Mouse (Mus musculus) c-Kit-negative CD71-positive TER-119-positive erythroid progenitor cells, embryonic 14.5 days (primary cell): ENCODE measurements at regions not wholly inside any gene's neighbourhood (a gene's known extent, or its start where the extent isn't known, plus 50 kb on each side); places are given as distances from the start of the nearest gene placed in this dataset.
"Not testable (repeated sequence)": the region's sequence is repeated elsewhere in the genome, so short reads cannot be mapped to it uniquely, and the experiment has no call there.

Experiments
- DNase-seq: peaks from one replicate; pipeline ENCODE4 v3.0.0-alpha.2; 2013; ENCODE audit warnings: low read depth, low spot score

DNA sequence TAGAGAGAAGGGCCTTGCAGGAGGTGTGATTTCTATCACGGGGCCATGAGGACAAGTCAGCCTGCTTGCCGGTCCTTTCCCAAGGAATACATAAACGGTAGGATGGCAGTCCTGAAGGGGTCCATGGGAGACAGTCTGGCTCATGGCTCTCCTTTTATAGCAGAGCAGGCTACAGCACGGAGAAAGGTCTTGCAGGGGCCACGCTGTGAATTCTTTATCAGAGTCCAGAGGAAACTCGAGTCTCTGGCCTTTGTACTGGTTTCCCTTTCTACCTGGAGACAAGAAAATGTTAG is 1984.0 kb downstream of the 4930444P10Rik start:
- DNase-seq = no peak

GRCm38 (mm10) chr1:14108450-14109189 is 1984.5 kb downstream of the 4930444P10Rik start:
- DNase-seq = no peak

DNA sequence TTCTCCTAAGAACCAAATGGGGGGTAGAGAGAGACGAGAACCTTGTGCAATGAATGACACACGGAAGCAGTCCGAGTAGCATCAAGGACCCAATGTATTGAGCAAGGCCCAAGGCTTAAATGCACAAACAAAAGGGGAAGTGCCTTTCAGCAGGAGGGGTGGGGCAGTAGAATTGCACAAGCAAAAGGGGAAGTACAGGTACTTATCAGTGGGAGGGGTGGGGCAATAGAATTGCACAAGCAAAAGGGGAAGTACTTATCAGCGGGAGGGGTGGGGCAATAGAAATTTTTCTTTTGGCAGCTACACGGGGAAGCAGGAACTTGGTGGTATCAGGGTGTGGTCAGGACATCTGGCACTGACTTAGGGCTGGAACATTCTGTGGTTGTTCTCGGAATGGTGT is 1987.6 kb downstream of the 4930444P10Rik start:
- not testable (repeated sequence) for DNase-seq

DNA sequence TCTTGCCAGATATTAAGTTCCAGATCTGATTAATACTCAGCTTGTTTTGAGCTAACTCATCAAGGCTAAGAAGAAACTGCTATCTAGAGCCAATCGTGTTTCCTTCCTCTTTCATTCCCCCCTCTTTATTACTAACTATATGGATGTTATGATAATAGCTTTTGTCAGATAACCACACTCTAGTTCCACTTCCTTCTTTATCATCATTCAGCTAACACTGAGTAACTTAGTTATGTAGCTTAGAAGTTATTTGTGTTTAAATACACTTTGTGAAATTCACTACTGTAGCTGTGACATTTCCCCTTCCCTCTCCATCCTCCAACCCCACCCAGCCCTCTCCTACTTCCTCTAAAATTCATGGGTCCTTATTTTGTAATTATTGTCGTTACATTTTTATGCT is 1988.6 kb downstream of the 4930444P10Rik start:
- no peak for DNase-seq

DNA sequence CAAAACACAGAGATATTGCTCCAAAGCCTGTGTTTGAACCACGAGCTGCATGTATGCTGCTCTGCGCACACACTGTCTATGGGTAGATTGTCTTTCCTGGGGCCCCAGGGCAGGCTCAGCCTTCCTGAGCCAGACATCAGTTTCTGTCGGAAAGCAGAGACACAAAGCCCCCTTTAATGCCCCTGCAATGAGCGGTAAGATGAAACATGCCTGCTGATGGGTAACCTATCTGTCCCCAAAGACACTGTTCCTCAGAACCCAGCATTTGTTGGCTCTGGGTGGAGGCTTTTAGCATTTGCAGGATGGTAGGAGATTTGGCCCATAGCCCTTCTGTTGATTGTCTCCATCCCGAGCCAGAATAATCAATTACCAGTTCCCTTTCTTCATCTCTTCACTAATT is 1994.1 kb downstream of the 4930444P10Rik start:
- no peak for DNase-seq

DNA sequence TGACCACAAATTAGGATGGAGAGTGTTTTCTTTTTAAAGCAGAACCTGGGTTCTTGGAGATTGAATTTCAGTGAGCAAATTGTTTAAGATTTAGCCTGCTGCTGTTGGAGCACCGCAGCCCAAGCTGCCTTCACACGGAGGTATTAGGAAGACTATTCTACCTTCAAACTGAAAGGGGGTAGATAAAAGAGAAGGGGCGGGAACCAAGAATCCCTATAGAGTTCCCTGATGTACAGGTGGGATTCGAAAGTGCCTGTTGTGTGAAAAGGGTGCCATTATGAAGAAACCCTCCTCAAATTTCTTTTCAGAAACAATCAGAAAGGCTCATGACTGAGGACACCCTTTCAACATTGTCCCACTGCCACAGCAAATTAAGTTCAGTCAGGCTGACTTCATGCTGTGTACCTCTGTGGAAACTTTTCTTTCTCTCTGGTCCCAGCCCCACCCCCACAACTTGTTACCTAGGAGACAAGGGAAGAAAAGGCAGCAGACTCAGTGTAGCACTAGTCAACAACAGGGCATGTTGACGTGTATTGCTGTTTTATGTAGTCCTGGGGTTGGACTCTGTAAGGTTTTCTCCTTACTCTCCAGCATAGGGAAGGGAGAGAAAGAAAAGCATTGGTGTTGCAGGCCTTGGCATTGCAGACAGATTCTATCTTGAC is 1995.4 kb downstream of the 4930444P10Rik start:
- DNase-seq = no peak

DNA sequence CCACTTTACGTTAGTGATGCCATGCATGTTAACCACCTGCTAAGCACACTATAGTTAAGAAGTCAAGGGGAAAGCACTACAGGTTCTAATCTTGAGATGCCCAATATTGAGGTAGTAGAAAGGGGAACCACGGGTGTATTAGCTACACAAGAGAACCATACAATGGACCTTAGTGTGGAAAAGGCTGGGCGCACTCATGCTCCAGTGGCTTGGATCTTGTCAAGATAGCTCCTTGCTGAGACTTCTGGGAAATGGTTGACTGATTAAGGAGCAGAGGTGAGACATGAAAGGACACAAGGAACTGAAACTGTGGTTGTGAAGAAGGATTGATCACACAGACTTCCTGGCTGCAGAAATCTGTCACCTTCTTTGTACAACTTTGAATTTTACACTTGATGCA is 2028.3 kb downstream of the 4930444P10Rik start:
- no peak for DNase-seq

GRCm38 (mm10) chr1:14036163-14036562 is 2057.0 kb downstream of the 4930444P10Rik start:
- DNase-seq = no peak

- no peak for DNase-seq
These were observed 2081.6 kb downstream of the 4930444P10Rik start for GRCm38 (mm10) chr1:14011484-14011883.

DNA sequence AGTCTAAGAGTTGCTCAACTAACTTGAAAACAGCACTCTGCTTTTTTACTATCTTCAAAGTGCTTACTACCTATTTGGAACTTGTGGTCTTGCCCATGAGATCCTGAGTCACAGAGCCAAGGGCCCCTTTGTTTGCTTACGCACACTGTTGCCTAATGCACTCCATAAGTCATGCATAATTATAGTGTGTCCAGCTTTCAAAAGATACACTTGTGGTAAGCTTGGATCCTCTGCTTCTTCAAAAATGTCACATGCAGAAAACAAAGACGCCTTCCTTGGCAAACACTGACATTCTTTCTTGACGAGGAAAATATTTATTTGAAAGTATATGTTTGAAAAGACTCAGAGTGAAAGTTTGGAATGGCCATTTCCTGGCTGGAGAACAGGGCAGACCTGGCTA is 2082.3 kb downstream of the 4930444P10Rik start:
- no peak for DNase-seq

DNA sequence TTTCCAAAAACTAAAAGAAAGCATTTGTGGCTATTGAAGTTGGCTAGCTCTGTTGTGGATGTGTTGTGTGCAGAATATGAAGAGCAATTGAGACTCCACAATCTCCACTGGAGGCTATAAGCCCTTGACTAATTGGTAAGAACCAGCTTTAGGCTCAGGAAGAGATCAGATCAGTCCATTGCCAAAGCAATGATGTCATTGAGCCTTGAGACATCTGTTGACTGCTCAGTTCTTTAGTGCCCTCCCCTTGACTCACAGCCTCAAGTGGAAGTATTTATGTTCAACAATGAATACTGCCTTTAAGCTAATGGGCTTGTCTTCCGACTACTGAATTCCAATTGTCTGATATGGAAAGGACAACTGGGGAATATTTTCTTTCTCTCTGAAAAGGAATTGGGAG is 2090.6 kb downstream of the 4930444P10Rik start:
- no peak for DNase-seq

- DNase-seq = no peak
These were observed 2091.7 kb downstream of the 4930444P10Rik start for GRCm38 (mm10) chr1:14001431-14001830.

DNA sequence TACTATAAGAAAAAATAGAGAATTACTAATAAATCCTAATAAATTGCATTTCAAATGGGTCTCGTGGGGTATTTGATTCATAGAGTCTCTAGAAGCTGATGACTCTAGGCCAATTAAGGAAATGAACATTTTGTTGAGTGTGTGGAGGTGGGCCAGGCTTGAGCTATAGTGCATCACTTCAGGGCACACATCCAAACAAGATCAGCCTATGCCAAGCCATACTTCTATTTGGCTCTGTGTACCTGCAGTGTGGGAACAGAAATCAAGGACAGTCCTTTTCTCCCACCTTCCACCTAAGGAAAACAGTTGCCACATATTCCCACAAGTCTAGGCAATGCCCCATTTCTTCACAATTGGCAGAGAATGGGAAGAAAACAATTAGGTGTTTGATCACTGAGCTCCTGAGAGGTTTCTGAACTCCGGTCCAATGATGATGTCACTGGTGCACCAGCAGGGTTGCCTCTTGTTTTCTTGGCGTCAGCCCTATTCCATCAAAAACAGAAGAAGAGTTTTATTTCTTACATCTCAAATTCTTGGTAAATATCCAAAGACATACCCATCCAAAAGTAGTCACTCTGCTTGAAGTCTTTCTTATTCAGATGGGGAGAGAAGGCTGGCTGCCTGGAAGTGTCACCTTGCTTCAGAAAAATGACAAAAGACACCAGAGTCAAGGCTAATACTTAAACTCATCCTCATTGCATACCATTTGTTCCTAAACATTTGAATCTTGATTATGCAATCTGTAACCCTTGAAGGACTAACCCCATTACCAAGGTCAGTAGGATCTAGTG is 2092.3 kb downstream of the 4930444P10Rik start:
- no peak for DNase-seq

GRCm38 (mm10) chr1:13998178-13998708 is 2094.9 kb downstream of the 4930444P10Rik start:
- DNase-seq = no peak

- DNase-seq = no peak
These were observed 2099.2 kb downstream of the 4930444P10Rik start for GRCm38 (mm10) chr1:13993825-13994509.

DNA sequence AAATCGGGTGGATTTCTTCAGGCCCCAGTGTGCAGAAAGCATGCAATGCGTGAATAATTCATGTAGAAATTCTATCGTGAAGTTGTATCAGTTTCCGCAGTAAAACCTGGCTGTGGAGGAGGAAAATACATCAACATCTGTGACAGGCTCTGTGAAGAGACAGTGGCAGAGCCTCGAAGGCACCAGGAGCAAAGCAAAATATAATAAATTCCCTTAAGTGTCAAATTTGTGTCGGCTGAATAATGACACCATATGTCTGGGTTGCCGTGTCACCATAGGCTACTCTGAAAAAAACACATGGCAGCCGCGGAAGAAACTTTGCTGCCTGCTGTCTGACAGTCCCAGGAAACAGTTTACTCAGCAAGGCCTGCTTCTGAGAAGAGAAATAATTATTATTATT is 2100.1 kb downstream of the 4930444P10Rik start:
- no peak for DNase-seq

- no peak for DNase-seq
These were observed 2103.8 kb downstream of the 4930444P10Rik start for GRCm38 (mm10) chr1:13989360-13989759.

- no peak for DNase-seq
These were observed 2108.3 kb downstream of the 4930444P10Rik start for GRCm38 (mm10) chr1:13984833-13985232.

- no peak for DNase-seq
These were observed 2112.9 kb downstream of the 4930444P10Rik start for GRCm38 (mm10) chr1:13980273-13980672.

GRCm38 (mm10) chr1:13978640-13979039 is 2114.5 kb downstream of the 4930444P10Rik start:
- DNase-seq = no peak

GRCm38 (mm10) chr1:13977207-13977606 is 2115.9 kb downstream of the 4930444P10Rik start:
- DNase-seq = no peak

GRCm38 (mm10) chr1:13949241-13949640 is 2143.9 kb downstream of the 4930444P10Rik start:
- DNase-seq = no peak
